Mouse (Mus musculus) heart, embryonic 16.5 days (tissue): Measurements from ENCODE around the gene Atad1. TPM values are rescaled to one million over a fixed set of nuclear protein-coding genes. Genes with fewer than 3 reads are reported as not detected.
"Not testable (repeated sequence)": the region's sequence is repeated elsewhere in the genome, so short reads cannot be mapped to it uniquely, and the experiment has no call there.

ENCODE experiments used
- ATAC-seq: fragments of 200-750 bp; cut with Nextera tagmentation; replicated peaks from 2 replicates; pipeline ENCODE4 v1.8.0; 2017; ENCODE audit warnings: moderate number of reproducible peaks; ENCODE audit not compliant: insufficient read depth, low FRiP score; ENCODE audit errors: extremely low read depth
- H3K27ac ChIP-seq: fragments of 300-500 bp; sonication (generic); 2 replicates; pipeline ENCODE4 v1.5.1; 2014; ENCODE audit warnings: mild to moderate bottlenecking, low read length, control low read depth, moderate library complexity
- H3K27me3 ChIP-seq: fragments of 300-500 bp; sonication (generic); 2 replicates; pipeline ENCODE4 v1.6.1; 2014; ENCODE audit warnings: low read length, mixed read lengths; ENCODE audit not compliant: control insufficient read depth, insufficient read depth
- H3K36me3 ChIP-seq: fragments of 300-500 bp; sonication (generic); 2 replicates; pipeline ENCODE4 v1.6.1; 2014; ENCODE audit not compliant: control insufficient read depth, insufficient read depth
- H3K4me1 ChIP-seq: fragments of 300-500 bp; sonication (generic); 2 replicates; pipeline ENCODE4 v1.6.1; 2014; ENCODE audit warnings: low read length, mixed read lengths; ENCODE audit not compliant: control insufficient read depth, insufficient read depth
- H3K4me2 ChIP-seq: fragments of 300-500 bp; sonication (generic); 2 replicates; pipeline ENCODE4 v1.6.1; 2014; ENCODE audit warnings: low read depth, mild to moderate bottlenecking, control low read depth, low read length
- H3K4me3 ChIP-seq: fragments of 300-500 bp; sonication (generic); 2 replicates; pipeline ENCODE4 v1.5.1; 2014; ENCODE audit warnings: mild to moderate bottlenecking, control low read depth, low read length
- H3K9ac ChIP-seq: fragments of 300-500 bp; sonication (generic); 2 replicates; pipeline ENCODE4 v1.6.1; 2014; ENCODE audit warnings: low read length, control low read depth
- H3K9me3 ChIP-seq: fragments of 300-500 bp; sonication (generic); replicated peaks from 2 replicates; pipeline ENCODE4 v1.6.1; 2016; ENCODE audit warnings: low read length; ENCODE audit not compliant: control insufficient read depth
- WGBS: fragments of 180-500 bp; shearing (Covaris S2); extraction: QIAGEN DNeasy Blood & Tissue Kit; methylation state at CpG from one replicate; pipeline ENCODE4 v1.1.7; 2014; 5-methylcytosine and 5-hydroxymethylcytosine counted together
- polyA plus RNA-seq: library from polyadenylated mRNA; unstranded; fragments of >200 nt; fragmentation: Nextera tagmentation; extraction: Ambion mirVana; gene quantifications from 2 replicates; pipeline ENCODE4 v1.2.1, GENCODE M21; 2015

Atad1 gene
- polyA plus RNA-seq, 1 experiment from 2014 or later = 64.7 TPM

GRCm38 (mm10) chr19:32667830-32668229 is 71.8 kb downstream of the Atad1 start:
- not testable (repeated sequence) for H3K27ac ChIP-seq, H3K4me3 ChIP-seq, H3K9me3 ChIP-seq, H3K9ac ChIP-seq, H3K36me3 ChIP-seq, H3K4me1 ChIP-seq, ATAC-seq, H3K4me2 ChIP-seq, H3K27me3 ChIP-seq
- 86% methylated on average over 1 of the region's 1 CpGs for WGBS

- H3K4me2 ChIP-seq = no peak overlapping the region
- H3K4me1 ChIP-seq = no peaks in the 10 kb centered on the region
- WGBS = 66% methylated on average over 8 of the region's 8 CpGs
- no peaks in the 10 kb centered on the region for H3K9me3 ChIP-seq
- no peak overlapping the region for H3K9ac ChIP-seq
- no peaks in the 10 kb centered on the region for H3K27me3 ChIP-seq
- H3K27ac ChIP-seq = no peak overlapping the region
- peaks cover 8% of the 10 kb centered on the region; the same call in 1 of the 2 replicates for H3K36me3 ChIP-seq
- no peak for ATAC-seq
- no peak overlapping the region for H3K4me3 ChIP-seq
Observed at GRCm38 (mm10) chr19:32665243-32665642, 74.3 kb downstream of the Atad1 start.

DNA sequence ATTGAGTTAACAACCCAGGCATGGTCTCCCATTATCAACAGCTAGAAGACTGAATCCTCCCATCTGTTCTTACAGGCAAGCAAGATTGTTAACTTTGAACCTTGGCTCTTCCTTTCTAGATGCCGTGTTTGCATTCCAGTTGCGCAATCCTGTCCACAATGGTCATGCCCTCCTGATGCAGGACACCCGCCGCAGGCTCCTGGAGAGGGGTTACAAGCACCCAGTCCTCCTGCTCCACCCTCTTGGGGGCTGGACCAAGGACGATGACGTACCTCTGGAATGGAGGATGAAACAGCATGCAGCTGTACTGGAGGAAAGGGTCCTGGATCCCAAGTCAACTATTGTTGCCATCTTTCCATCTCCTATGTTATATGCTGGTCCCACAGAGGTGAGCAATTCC is 76.7 kb downstream of the Atad1 start:
- 90% methylated on average over 6 of the region's 6 CpGs for WGBS
- H3K27me3 ChIP-seq = no peaks in the 10 kb centered on the region
- peaks cover 8% of the 10 kb centered on the region; the same call in 1 of the 2 replicates for H3K36me3 ChIP-seq
- no peaks in the 10 kb centered on the region for H3K9me3 ChIP-seq
- ATAC-seq = no peak
- no peak overlapping the region for H3K4me2 ChIP-seq
- H3K9ac ChIP-seq = no peak overlapping the region
- H3K4me1 ChIP-seq = no peaks in the 10 kb centered on the region
- no peak overlapping the region for H3K4me3 ChIP-seq
- no peak overlapping the region for H3K27ac ChIP-seq

DNA sequence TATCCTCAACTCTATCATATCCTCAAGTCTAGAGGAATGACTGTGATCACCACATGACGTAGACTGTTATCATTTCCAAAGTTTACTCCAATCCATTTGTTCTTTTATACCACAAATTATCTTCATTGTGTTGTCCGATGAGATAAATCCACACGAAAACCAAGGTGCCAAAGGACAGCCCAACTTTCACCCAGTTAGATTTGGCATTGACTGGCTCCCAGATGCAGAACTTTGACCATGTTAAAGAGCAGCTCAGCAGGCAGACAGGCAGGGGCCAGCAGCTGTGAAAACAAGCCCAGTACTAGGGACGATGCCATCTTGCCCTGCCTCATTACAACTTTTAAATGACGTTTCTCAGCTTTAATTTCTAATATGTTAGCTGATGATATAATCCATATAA is 80.2 kb downstream of the Atad1 start:
- Histone ChIP-seq H3K4me3 (no peak overlapping the region), H3K36me3 (peaks cover 8% of the 10 kb centered on the region; the same call in 1 of the 2 replicates), H3K4me1 (no peaks in the 10 kb centered on the region), H3K9ac (no peak overlapping the region), H3K9me3 (no peaks in the 10 kb centered on the region), H3K27ac (no peak overlapping the region), H3K4me2 (no peak overlapping the region), H3K27me3 (no peaks in the 10 kb centered on the region)
- WGBS = 64% methylated on average over 5 of the region's 5 CpGs
- no peak for ATAC-seq

DNA sequence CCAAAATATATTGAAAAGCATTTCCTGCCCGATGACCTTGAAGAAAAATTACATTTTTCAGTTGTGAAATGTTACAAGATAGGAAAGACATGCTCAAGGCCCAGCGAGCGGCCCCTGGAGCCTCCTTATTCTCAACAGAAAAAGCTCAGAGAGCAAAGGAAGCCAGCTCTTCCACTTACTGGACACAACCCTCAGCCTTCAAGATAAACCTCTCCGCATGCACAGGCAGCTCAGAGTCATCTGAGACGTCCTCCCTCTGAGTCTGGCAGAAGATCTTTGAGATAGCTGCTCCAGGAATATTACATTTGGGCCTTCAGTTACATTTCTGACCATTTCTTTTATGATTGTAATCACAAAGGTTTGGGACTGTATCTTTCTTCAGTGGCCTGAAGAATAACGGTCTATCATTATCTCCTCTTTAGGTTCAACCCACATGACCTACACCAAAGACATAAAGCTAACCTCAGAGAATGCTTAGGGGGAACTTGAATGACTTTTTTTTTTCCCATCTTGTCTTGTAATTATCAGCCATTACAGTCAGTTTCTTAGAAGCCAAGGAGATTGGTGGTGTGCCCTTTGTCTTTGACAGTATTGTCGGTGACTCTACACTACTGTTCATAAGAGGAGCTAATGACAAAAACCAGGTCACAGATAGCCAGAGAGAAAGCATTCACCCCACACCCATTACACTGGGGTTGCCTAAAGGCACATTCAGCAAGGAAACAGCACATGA is 85.8 kb downstream of the Atad1 start:
- H3K9ac ChIP-seq = no peak overlapping the region
- H3K9me3 ChIP-seq = no peaks in the 10 kb centered on the region
- H3K4me3 ChIP-seq = no peak overlapping the region
- H3K36me3 ChIP-seq = no peaks in the 10 kb centered on the region
- no peak for ATAC-seq
- no peak overlapping the region for H3K27ac ChIP-seq
- H3K27me3 ChIP-seq = no peaks in the 10 kb centered on the region
- H3K4me1 ChIP-seq = no peaks in the 10 kb centered on the region
- 66% methylated on average over 7 of the region's 7 CpGs for WGBS
- H3K4me2 ChIP-seq = no peak overlapping the region

DNA sequence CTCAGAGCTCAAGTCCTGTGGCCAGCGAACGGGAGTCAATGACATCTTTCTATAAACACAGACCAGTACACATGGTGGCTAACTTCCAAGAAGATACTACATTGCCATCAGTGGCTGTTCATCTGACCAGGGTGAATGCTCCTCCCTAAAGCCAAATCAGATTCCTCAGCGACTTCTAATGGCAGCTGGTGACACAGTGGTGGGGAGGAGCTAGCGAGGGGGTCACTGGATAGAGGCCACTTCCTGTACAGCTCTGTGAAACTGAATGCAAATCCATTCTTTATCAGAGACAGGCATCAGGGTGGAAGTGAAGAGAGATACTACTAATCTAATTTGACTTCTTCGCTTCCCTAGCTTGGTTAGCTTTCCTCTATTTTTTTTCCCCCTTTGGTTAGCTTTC is 86.5 kb downstream of the Atad1 start:
- H3K4me1 ChIP-seq = no peaks in the 10 kb centered on the region

DNA sequence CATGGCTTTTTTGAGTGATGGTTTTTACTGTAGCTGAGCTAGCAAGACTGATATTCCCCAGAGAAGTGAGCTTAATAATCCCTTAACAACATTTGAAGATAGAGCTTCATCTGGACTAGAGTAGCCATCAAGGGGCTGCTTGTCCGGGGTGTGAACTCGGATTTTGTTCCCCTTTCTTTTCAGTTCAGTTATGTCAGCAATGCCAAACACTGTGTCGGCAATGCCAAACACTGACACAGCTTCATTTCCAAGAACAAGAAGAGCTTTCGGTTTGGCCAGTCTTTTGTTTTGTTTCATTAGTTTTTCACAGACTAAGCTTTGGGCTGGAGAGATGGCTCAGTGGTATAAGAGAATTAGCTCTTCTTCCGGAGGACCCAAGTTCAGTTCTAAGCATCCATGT is 88.5 kb downstream of the Atad1 start:
- Histone ChIP-seq H3K27me3 (no peaks in the 10 kb centered on the region), H3K9ac (no peak overlapping the region), H3K4me2 (no peak overlapping the region), H3K9me3 (no peaks in the 10 kb centered on the region), H3K36me3 (no peaks in the 10 kb centered on the region), H3K4me1 (no peaks in the 10 kb centered on the region; the same call in 1 of the 2 replicates), H3K4me3 (no peak overlapping the region), H3K27ac (no peak overlapping the region)
- 87% methylated on average over 5 of the region's 5 CpGs for WGBS
- no peak for ATAC-seq

More for the DNA sequence above, 86.5 kb downstream of the Atad1 start:
- Histone ChIP-seq H3K4me3 (no peak overlapping the region), H3K9ac (no peak overlapping the region), H3K9me3 (no peaks in the 10 kb centered on the region), H3K36me3 (no peaks in the 10 kb centered on the region), H3K4me2 (no peak overlapping the region), H3K27ac (no peak overlapping the region), H3K27me3 (no peaks in the 10 kb centered on the region)
- 73% methylated on average over 5 of the region's 5 CpGs for WGBS
- ATAC-seq = no peak

DNA sequence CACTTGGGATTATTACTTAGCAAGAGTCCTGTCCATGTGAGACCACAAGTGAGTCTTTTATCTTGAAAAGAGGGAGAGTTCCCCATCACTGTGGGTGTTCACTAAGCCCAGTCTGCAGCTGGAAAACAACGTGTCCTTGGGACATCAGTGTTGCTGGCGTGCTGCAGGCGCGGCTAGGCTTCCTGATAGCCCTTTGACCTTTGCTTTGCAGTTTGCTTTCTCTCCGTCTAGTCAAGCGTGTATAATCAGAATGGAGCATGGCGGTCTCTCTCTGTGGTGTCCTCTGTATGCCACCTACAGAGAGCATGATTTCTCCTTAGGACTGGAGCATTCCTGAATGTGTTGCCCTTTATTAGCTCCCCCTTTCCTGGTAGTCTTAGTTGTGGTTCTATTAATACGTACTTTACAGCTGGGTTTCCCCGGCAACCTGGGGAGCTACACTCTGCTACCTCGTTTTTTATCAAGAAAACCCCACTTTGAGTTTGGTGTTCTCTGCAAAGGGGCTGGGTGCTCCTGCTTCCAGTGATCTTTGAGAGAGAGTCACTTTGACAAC is 91.5 kb downstream of the Atad1 start:
- peaks cover 6% of the 10 kb centered on the region for H3K36me3 ChIP-seq
- WGBS = 31% methylated on average over 10 of the region's 10 CpGs
- H3K9me3 ChIP-seq = no peaks in the 10 kb centered on the region; the same call in 1 of the 2 replicates
- no peak overlapping the region for H3K27ac ChIP-seq
- no peak overlapping the region for H3K9ac ChIP-seq
- no peak overlapping the region for H3K4me3 ChIP-seq
- H3K4me2 ChIP-seq = 0 out of 2 replicates have a peak overlapping the region, but pooled peaks have one; percentile 13
- no peak for ATAC-seq
- H3K4me1 ChIP-seq = no peaks in the 10 kb centered on the region; the same call in 1 of the 2 replicates
- no peaks in the 10 kb centered on the region for H3K27me3 ChIP-seq

- H3K27me3 ChIP-seq = no peaks in the 10 kb centered on the region
- 85% methylated on average over 3 of the region's 3 CpGs for WGBS
- no peak overlapping the region for H3K4me2 ChIP-seq
- peaks cover 6% of the 10 kb centered on the region for H3K36me3 ChIP-seq
- H3K4me3 ChIP-seq = no peak overlapping the region
- no peak overlapping the region for H3K9ac ChIP-seq
- H3K4me1 ChIP-seq = no peaks in the 10 kb centered on the region; the same call in 1 of the 2 replicates
- no peak overlapping the region for H3K27ac ChIP-seq
- no peaks in the 10 kb centered on the region; the same call in 1 of the 2 replicates for H3K9me3 ChIP-seq
- no peak for ATAC-seq
Observed at GRCm38 (mm10) chr19:32646382-32646781, 93.2 kb downstream of the Atad1 start.
